Mouse (Mus musculus): ENCODE data around the gene Wfdc2.

GRCm38 (mm10) chr2:164514916-164515315 is 47.3 kb upstream of the Wfdc2 start:
- TF ChIP-seq CEBPB (IDR thresholded peaks at IDR 0.05; ENCODE audit: insufficient read depth, poor library complexity, severe bottlenecking) (no peak), POLR2A (IDR thresholded peaks at IDR 0.05; ENCODE audit: insufficient read length, low read depth) (no peak), MYOG (IDR thresholded peaks at IDR 0.05; ENCODE audit: control insufficient read depth in 1 of 3, insufficient read depth in 1 of 3, insufficient read length in 2 of 3, low read depth in 2 of 3) (no peak), USF1 (IDR thresholded peaks at IDR 0.05; ENCODE audit: low read depth) (no peak), SRF (IDR thresholded peaks at IDR 0.05; ENCODE audit: control insufficient read depth, insufficient read length, low read depth) (no peak), REST (IDR thresholded peaks at IDR 0.05; ENCODE audit: insufficient read depth, insufficient read length) (no peak), TCF12 (IDR thresholded peaks at IDR 0.05; ENCODE audit: insufficient read depth, poor library complexity, severe bottlenecking) (no peak)

Measured in myocyte (in vitro differentiated cells).